Mouse (Mus musculus) CD4-positive naive resting alpha-beta T cell, adult 57 days (primary cell): ENCODE data around the gene Sult2b1. TPM values are rescaled to one million over a fixed set of nuclear protein-coding genes. Genes with fewer than 3 reads are reported as not detected.

Source experiments
- total RNA-seq: library from RNA; stranded (reverse); gene quantifications from one replicate; pipeline ENCODE4 v1.2.4, GENCODE M21; 2023

The Sult2b1 gene
- total RNA-seq, 1 experiment from 2014 or later = 1.9 TPM

Other genes with a start within 250 kb of the Sult2b1 start
- 2.9 TPM for gene Hsd17b14, start 229.8 kb downstream of the Sult2b1 start, total RNA-seq
- 52.3 TPM for gene Bcat2, start 214.5 kb downstream of the Sult2b1 start, total RNA-seq
- not detected for gene Fgf21, start 169.2 kb downstream of the Sult2b1 start, total RNA-seq
- not detected for gene Fut1, start 167.4 kb downstream of the Sult2b1 start, total RNA-seq
- not detected for gene Izumo1, start 162.9 kb downstream of the Sult2b1 start, total RNA-seq
- 0.47 TPM for gene Rasip1, start 157.2 kb downstream of the Sult2b1 start, total RNA-seq
- not detected for gene Mamstr, start 144.7 kb downstream of the Sult2b1 start, total RNA-seq
- gene Fut2, start 118.3 kb downstream of the Sult2b1 start, total RNA-seq = not detected
- 0.38 TPM for gene Ntn5, start 100.6 kb downstream of the Sult2b1 start, total RNA-seq
- not detected for gene Sec1, start 90.3 kb downstream of the Sult2b1 start, total RNA-seq
- 12.3 TPM for gene Car11, start 84.8 kb downstream of the Sult2b1 start, total RNA-seq
- 41.2 TPM for gene Dbp, start 79.6 kb downstream of the Sult2b1 start, total RNA-seq
- gene Rpl18, start 69.2 kb downstream of the Sult2b1 start, total RNA-seq = 2,817 TPM
- gene Sphk2, start 66.7 kb downstream of the Sult2b1 start, total RNA-seq = 31.0 TPM
- gene Fam83e, start 63.5 kb downstream of the Sult2b1 start, total RNA-seq = 2.5 TPM
- gene Spaca4, start 58.9 kb downstream of the Sult2b1 start, total RNA-seq = not detected
- gene Lmtk3, start 931 bp downstream of the Sult2b1 start, total RNA-seq = 0.89 TPM
- 127 TPM for gene Cyth2, start 29.9 kb upstream of the Sult2b1 start, total RNA-seq
- gene Kcnj14, start 40.1 kb upstream of the Sult2b1 start, total RNA-seq = 1.8 TPM
- 31.7 TPM for gene Grwd1, start 46.3 kb upstream of the Sult2b1 start, total RNA-seq
- gene Kdelr1, start 88.1 kb upstream of the Sult2b1 start, total RNA-seq = 60.7 TPM
- 0.41 TPM for gene Grin2d, start 93.7 kb upstream of the Sult2b1 start, total RNA-seq
- gene Syngr4, start 112.0 kb upstream of the Sult2b1 start, total RNA-seq = not detected
- gene Tmem143, start 112.3 kb upstream of the Sult2b1 start, total RNA-seq = 9.2 TPM
- 306 TPM for gene Emp3, start 136.7 kb upstream of the Sult2b1 start, total RNA-seq
- 2.9 TPM for gene Ccdc114, start 139.4 kb upstream of the Sult2b1 start, total RNA-seq
- not detected for gene Abcc6, start 245.6 kb upstream of the Sult2b1 start, total RNA-seq
- gene Nomo1, start 249.0 kb upstream of the Sult2b1 start, total RNA-seq = 38.3 TPM